Comparison of ENCODE assay signal across 17 mouse cellular contexts in genomic region chr3:89897204-89897796, GRCm38 (mm10). TPM values are rescaled to one million over a fixed set of nuclear protein-coding genes. Genes with fewer than 3 reads are reported as not detected.
A peak's percentile ranks its signal among the peaks of the same experiment; 100 is the strongest.
DNase-seq lines count a peak whose midpoint lies in the region; ATAC-seq and TF ChIP-seq lines count a peak whose summit lies in the region.
"Had no signal": no experiment of that assay in that cellular context is flagged by ENCODE, and none has a peak within 500 bp of the region (broad histone marks: within the 10 kb centered on the region; RNA-seq: fewer than 3 reads in every experiment).

No protein-coding gene starts in this region.

- no peak overlapping the region for H3K4me3 ChIP-seq in embryonic facial prominence, embryonic 13.5 days
- no peak overlapping the region for H3K4me3 ChIP-seq in embryonic facial prominence, embryonic 10.5 days
- H3K4me3 ChIP-seq in lung, postnatal 0 days (ENCODE audit: low read depth, low read length): no peak overlapping the region
- H3K4me3 ChIP-seq in ES-E14 (ENCODE audit: insufficient read depth in 1 of 2, low read depth in 1 of 2, low read length in 2 of 2, poor library complexity in 1 of 2, severe bottlenecking in 1 of 2): no peak overlapping the region
- no peak overlapping the region for H3K4me3 ChIP-seq in myocyte
- no peak overlapping the region for H3K4me3 ChIP-seq in kidney, embryonic 16.5 days (ENCODE audit: low read length)
- H3K4me3 ChIP-seq: forebrain, embryonic 15.5 days; heart, embryonic 10.5 days; hindbrain, embryonic 10.5 days; left cerebral cortex, adult 2 months; lung, embryonic 15.5 days had no signal

- H3K9ac ChIP-seq in embryonic facial prominence, embryonic 13.5 days: no peak overlapping the region
- H3K9ac ChIP-seq in lung, postnatal 0 days (replicated peaks; ENCODE audit: low read depth): no peak overlapping the region
- no peak overlapping the region for H3K9ac ChIP-seq in ES-E14 (ENCODE audit: insufficient read depth, low read depth, low read length, poor library complexity, severe bottlenecking)
- H3K9ac ChIP-seq in kidney, embryonic 16.5 days (replicated peaks; ENCODE audit: low read length): no peak overlapping the region
- H3K9ac ChIP-seq: forebrain, embryonic 15.5 days; lung, embryonic 15.5 days had no signal

- H3ac ChIP-seq in myocyte (ENCODE audit: control insufficient read depth, insufficient read length): no peak overlapping the region

- H3K27me3 ChIP-seq in embryonic facial prominence, embryonic 13.5 days: no peaks in the 10 kb centered on the region
- no peaks in the 10 kb centered on the region for H3K27me3 ChIP-seq in embryonic facial prominence, embryonic 10.5 days (replicated peaks; ENCODE audit: low read depth, poor library complexity, severe bottlenecking)
- no peaks in the 10 kb centered on the region for H3K27me3 ChIP-seq in lung, postnatal 0 days (replicated peaks; ENCODE audit: insufficient read depth, low read length)
- no peaks in the 10 kb centered on the region for H3K27me3 ChIP-seq in myocyte (ENCODE audit: control insufficient read depth, insufficient read depth, insufficient read length)
- no peaks in the 10 kb centered on the region for H3K27me3 ChIP-seq in kidney, embryonic 16.5 days (ENCODE audit: insufficient read depth, low read length)
- H3K27me3 ChIP-seq: forebrain, embryonic 15.5 days; lung, embryonic 15.5 days had no signal

- no peak for TF ChIP-seq POLR2A in myocyte (IDR thresholded peaks at IDR 0.05; ENCODE audit: insufficient read length, low read depth)

- TF ChIP-seq CTCF in lung, postnatal 0 days (IDR thresholded peaks at IDR 0.05): no peak

- peak overlapping the region; percentile 39; the same call in 1 of the 2 replicates for H3K27ac ChIP-seq in embryonic facial prominence, embryonic 13.5 days
- H3K27ac ChIP-seq in embryonic facial prominence, embryonic 10.5 days (replicated peaks): no peak overlapping the region
- H3K27ac ChIP-seq in lung, postnatal 0 days (ENCODE audit: low read length): 0 out of 2 replicates have a peak overlapping the region, but pooled peaks have one; percentile 29
- H3K27ac ChIP-seq in ES-E14 (ENCODE audit: insufficient read depth, low read depth, low read length, poor library complexity, severe bottlenecking): no peak overlapping the region; the same call in 1 of the 2 replicates
- no peak overlapping the region for H3K27ac ChIP-seq in kidney, embryonic 16.5 days (ENCODE audit: low read length)
- H3K27ac ChIP-seq: forebrain, embryonic 15.5 days; heart, embryonic 10.5 days; left cerebral cortex, adult 2 months; lung, embryonic 15.5 days had no signal

- no peaks in the 10 kb centered on the region for H3K79me2 ChIP-seq in myocyte (ENCODE audit: control insufficient read depth, insufficient read depth)

- no peaks in the 10 kb centered on the region for H3K36me3 ChIP-seq in embryonic facial prominence, embryonic 13.5 days
- H3K36me3 ChIP-seq in embryonic facial prominence, embryonic 10.5 days (replicated peaks): no peaks in the 10 kb centered on the region
- no peaks in the 10 kb centered on the region for H3K36me3 ChIP-seq in lung, postnatal 0 days (ENCODE audit: insufficient read depth, low read length)
- H3K36me3 ChIP-seq in ES-E14 (ENCODE audit: control insufficient read depth, insufficient read depth, low read length, poor library complexity, severe bottlenecking) (no peaks in the 10 kb centered on the region), myocyte (ENCODE audit: control insufficient read depth, insufficient read depth) (no peaks in the 10 kb centered on the region)
- no peaks in the 10 kb centered on the region for H3K36me3 ChIP-seq in kidney, embryonic 16.5 days (ENCODE audit: insufficient read depth, low read length)
- H3K36me3 ChIP-seq: forebrain, embryonic 15.5 days; heart, embryonic 10.5 days; hindbrain, embryonic 10.5 days; lung, embryonic 15.5 days had no signal

- H3K9me3 ChIP-seq in embryonic facial prominence, embryonic 13.5 days: no peaks in the 10 kb centered on the region
- no peaks in the 10 kb centered on the region for H3K9me3 ChIP-seq in embryonic facial prominence, embryonic 10.5 days
- H3K9me3 ChIP-seq in lung, postnatal 0 days (ENCODE audit: low read length): no peaks in the 10 kb centered on the region
- no peaks in the 10 kb centered on the region for H3K9me3 ChIP-seq in ES-E14 (ENCODE audit: control insufficient read depth, insufficient read depth, low read depth, low read length)
- no peaks in the 10 kb centered on the region for H3K9me3 ChIP-seq in kidney, embryonic 16.5 days (ENCODE audit: low read length)
- H3K9me3 ChIP-seq: forebrain, embryonic 15.5 days; heart, embryonic 10.5 days; hindbrain, embryonic 10.5 days; lung, embryonic 15.5 days had no signal

- no peak for ATAC-seq in embryonic facial prominence, embryonic 13.5 days (ENCODE audit: insufficient number of reproducible peaks, insufficient read depth, low FRiP score, low TSS enrichment, low read depth)
- ATAC-seq in lung, postnatal 0 days: no peak
- no peak for ATAC-seq in kidney, embryonic 16.5 days (ENCODE audit: low FRiP score, low TSS enrichment)
- ATAC-seq: forebrain, embryonic 15.5 days had no signal

- WGBS in embryonic facial prominence, embryonic 13.5 days: 60% methylated on average over 8 of the region's 8 CpGs
- WGBS in embryonic facial prominence, embryonic 10.5 days: 75% methylated on average over 8 of the region's 8 CpGs
- 82% methylated on average over 8 of the region's 8 CpGs for WGBS in lung, postnatal 0 days
- WGBS in kidney, embryonic 16.5 days: 71% methylated on average over 8 of the region's 8 CpGs

- H3K4me2 ChIP-seq in embryonic facial prominence, embryonic 13.5 days: no peak overlapping the region
- H3K4me2 ChIP-seq in lung, postnatal 0 days (replicated peaks; ENCODE audit: low read depth, low read length): no peak overlapping the region
- H3K4me2 ChIP-seq in myocyte (ENCODE audit: low read depth): peak overlapping the region; percentile 68
- no peak overlapping the region for H3K4me2 ChIP-seq in kidney, embryonic 16.5 days (replicated peaks; ENCODE audit: low read depth, low read length)
- H3K4me2 ChIP-seq: forebrain, embryonic 15.5 days; liver, embryonic 11.5 days; lung, embryonic 15.5 days had no signal

- H3K4me1 ChIP-seq in embryonic facial prominence, embryonic 13.5 days: peaks cover 26% of the 10 kb centered on the region
- H3K4me1 ChIP-seq in embryonic facial prominence, embryonic 10.5 days: 0 out of 2 replicates have a peak, but pooled peaks cover 2% of the 10 kb centered on the region
- peaks cover 10% of the 10 kb centered on the region for H3K4me1 ChIP-seq in lung, postnatal 0 days (ENCODE audit: insufficient read depth, low read depth, low read length)
- peaks cover 3 to 8% of the 10 kb centered on the region in 2 experiments; a peak in 2 of 4 replicates for H3K4me1 ChIP-seq in ES-E14 (ENCODE audit: control insufficient read depth in 2 of 2, insufficient read depth in 2 of 2, low read length in 2 of 2, poor library complexity in 1 of 2)
- peaks cover 19% of the 10 kb centered on the region for H3K4me1 ChIP-seq in kidney, embryonic 16.5 days (ENCODE audit: insufficient read depth, low read length)
- H3K4me1 ChIP-seq: forebrain, embryonic 15.5 days had no signal

- no peak for TF ChIP-seq EP300 in lung, postnatal 0 days (IDR thresholded peaks at IDR 0.05)

- DNase-seq in embryonic facial prominence, embryonic 10.5 days (ENCODE audit: low spot score): no peak
- DNase-seq in lung, postnatal 0 days (ENCODE audit: low spot score): no peak
- no peak for DNase-seq in lung, postnatal 14 days
- peak; percentile 26 for DNase-seq in ES-E14 (ENCODE audit: low read depth, low spot score)
- DNase-seq in embryo, embryonic 9.5 days (ENCODE audit: extremely low spot score): no peak
- DNase-seq: cerebellum, adult 9-10 months; kidney, adult 2 months; right cerebral cortex, postnatal 14 days had no signal

- in situ Hi-C loops in ES-E14 (cut with MboI; ENCODE audit: low sequenced_read_pairs in 2 of 2, unreplicated experiment in 2 of 2): no loop called here

TF ChIP-seq in ES-E14, 5 proteins besides CTCF, POLR2A, EP300 and RAD21:
- TF ChIP-seq MAFK (IDR thresholded peaks at IDR 0.05; ENCODE audit: insufficient read depth, low read depth, low read length) (no peak), ZC3H11A (IDR thresholded peaks at IDR 0.05; ENCODE audit: borderline replicate concordance, low read depth, low read length) (no peak), ZNF384 (IDR thresholded peaks at IDR 0.05; ENCODE audit: low read depth, low read length) (no peak), CHD2 (IDR thresholded peaks at IDR 0.05; ENCODE audit: low read depth, low read length) (no peak), HCFC1 (IDR thresholded peaks at IDR 0.05; ENCODE audit: borderline replicate concordance, insufficient read depth, low read length) (no peak)

TF ChIP-seq in myocyte, 11 proteins besides CTCF, POLR2A, EP300 and RAD21:
- TF ChIP-seq MAX (IDR thresholded peaks at IDR 0.05; ENCODE audit: low read depth): no peak
- peak in 1 of 3 experiments; percentile 16 for TF ChIP-seq MYOG (IDR thresholded peaks at IDR 0.05; ENCODE audit: control insufficient read depth in 1 of 3, insufficient read depth in 1 of 3, insufficient read length in 2 of 3, low read depth in 2 of 3)
- TF ChIP-seq E2F4 (IDR thresholded peaks at IDR 0.05; ENCODE audit: insufficient read depth): no peak
- TF ChIP-seq MYOD1 (IDR thresholded peaks at IDR 0.05; ENCODE audit: control insufficient read depth in 1 of 3, insufficient read length in 2 of 3, low read depth in 2 of 3): peak in 2 of 3 experiments; percentile 9 to 39

RNA-seq across cellular contexts. Expression of gene Il6ra, which starts 15.7 kb away (rescaled TPM):
- 0.83 and 1.6 TPM in 2 replicates for polyA plus RNA-seq in embryonic facial prominence, embryonic 13.5 days (2015; fragmentation: Nextera tagmentation; extraction: Ambion mirVana)
- 0.41 and 0.61 TPM in 2 replicates for polyA plus RNA-seq in embryonic facial prominence, embryonic 10.5 days (2016; fragmentation: Nextera tagmentation; extraction: Ambion mirVana)
- 15.7 and 17.9 TPM in 2 replicates for polyA plus RNA-seq in lung, postnatal 0 days (2015; fragmentation: Nextera tagmentation; extraction: Ambion mirVana)
- total RNA-seq in ES-E14 (2012; rRNA removed): 1.0 and 1.8 TPM in 2 replicates
- 0.91 TPM for polyA plus RNA-seq in myocyte (2012; fragmentation: generic; extraction: Trizol)
- polyA plus RNA-seq in kidney, embryonic 16.5 days (2015; fragmentation: Nextera tagmentation; extraction: Ambion mirVana): 0.84 and 0.91 TPM in 2 replicates

Comparison
In these comparisons a context has a peak if more than half of its experiments do, and no peak if none do; other contexts are left out.
1. H3K27ac ChIP-seq: peak in embryonic facial prominence, embryonic 13.5 days (single experiment) and lung, postnatal 0 days (single experiment); none in embryonic facial prominence, embryonic 10.5 days (single experiment), ES-E14 (single experiment) and kidney, embryonic 16.5 days (single experiment).